Mouse (Mus musculus): ENCODE measurements around the gene Adamts17.

Adamts17 gene

DNA sequence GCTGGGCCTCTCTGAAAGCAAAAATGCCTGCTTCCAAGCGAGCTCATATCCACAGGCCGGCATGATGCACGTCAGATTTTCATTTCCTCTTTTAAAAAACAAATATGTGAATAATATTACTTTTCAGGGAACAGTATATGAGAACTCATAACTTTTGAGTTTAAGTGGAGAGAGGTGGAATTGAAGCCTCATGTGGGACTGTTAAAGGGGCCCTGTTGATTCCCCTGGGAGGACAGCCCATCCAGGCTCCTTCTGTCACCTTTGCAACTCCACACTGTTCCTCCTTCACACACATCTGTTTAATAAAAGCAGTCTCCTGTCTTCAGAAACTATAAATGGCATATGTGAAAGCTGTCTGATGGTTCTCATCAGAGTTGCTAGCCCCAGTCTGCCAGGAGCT is 275.5 kb downstream of the Adamts17 start:
- H3K4me3 ChIP-seq (replicated peaks; ENCODE audit: low read length), result no peak overlapping the region
- no peaks in the 10 kb centered on the region for H3K9me3 ChIP-seq (ENCODE audit: low read length)
- TF ChIP-seq CTCF (conservative IDR thresholded peaks at IDR 0.05; ENCODE audit: low read length) (no peak), NANOG (IDR thresholded peaks at IDR 0.05; ENCODE audit: borderline replicate concordance, low read length) (no peak), POU5F1 (IDR thresholded peaks at IDR 0.05; ENCODE audit: borderline replicate concordance, low read length) (no peak)
- H3K27me3 ChIP-seq (ENCODE audit: insufficient read depth, low read length), result no peaks in the 10 kb centered on the region; the same call in 1 of the 2 replicates
- no peaks in the 10 kb centered on the region for H3K4me1 ChIP-seq (replicated peaks; ENCODE audit: low read depth, low read length)
- H3K36me3 ChIP-seq (ENCODE audit: insufficient read depth, low read length), result no peaks in the 10 kb centered on the region

DNA sequence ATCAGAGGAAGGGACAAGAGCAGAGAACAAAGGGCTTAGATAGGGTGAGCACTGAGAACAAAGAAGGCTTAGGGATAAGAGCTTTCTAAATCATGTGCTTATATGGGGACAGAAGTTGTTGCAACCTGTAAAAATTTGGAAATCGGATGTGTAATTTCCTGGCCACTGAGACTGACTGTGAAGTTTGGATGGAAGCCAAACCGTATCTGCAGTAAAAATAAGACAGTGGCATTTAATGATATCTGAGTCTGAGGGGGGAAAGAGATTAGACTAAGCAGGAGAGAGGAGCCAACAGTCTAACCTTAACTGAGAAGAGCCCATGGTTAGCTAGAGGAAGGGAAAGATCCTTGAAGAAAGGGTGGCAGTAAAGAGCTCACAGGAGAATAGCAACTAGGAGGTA is 295.6 kb downstream of the Adamts17 start:
- Histone ChIP-seq H3K4me1 (replicated peaks; ENCODE audit: low read depth, low read length) (no peaks in the 10 kb centered on the region), H3K4me3 (replicated peaks; ENCODE audit: low read length) (no peak overlapping the region), H3K36me3 (ENCODE audit: insufficient read depth, low read length) (no peaks in the 10 kb centered on the region), H3K9me3 (ENCODE audit: low read length) (no peaks in the 10 kb centered on the region), H3K27me3 (ENCODE audit: insufficient read depth, low read length) (no peaks in the 10 kb centered on the region)
- no peak for TF ChIP-seq NANOG (IDR thresholded peaks at IDR 0.05; ENCODE audit: borderline replicate concordance, low read length)
- TF ChIP-seq CTCF (conservative IDR thresholded peaks at IDR 0.05; ENCODE audit: low read length), result no peak
- no peak for TF ChIP-seq POU5F1 (IDR thresholded peaks at IDR 0.05; ENCODE audit: borderline replicate concordance, low read length)

DNA sequence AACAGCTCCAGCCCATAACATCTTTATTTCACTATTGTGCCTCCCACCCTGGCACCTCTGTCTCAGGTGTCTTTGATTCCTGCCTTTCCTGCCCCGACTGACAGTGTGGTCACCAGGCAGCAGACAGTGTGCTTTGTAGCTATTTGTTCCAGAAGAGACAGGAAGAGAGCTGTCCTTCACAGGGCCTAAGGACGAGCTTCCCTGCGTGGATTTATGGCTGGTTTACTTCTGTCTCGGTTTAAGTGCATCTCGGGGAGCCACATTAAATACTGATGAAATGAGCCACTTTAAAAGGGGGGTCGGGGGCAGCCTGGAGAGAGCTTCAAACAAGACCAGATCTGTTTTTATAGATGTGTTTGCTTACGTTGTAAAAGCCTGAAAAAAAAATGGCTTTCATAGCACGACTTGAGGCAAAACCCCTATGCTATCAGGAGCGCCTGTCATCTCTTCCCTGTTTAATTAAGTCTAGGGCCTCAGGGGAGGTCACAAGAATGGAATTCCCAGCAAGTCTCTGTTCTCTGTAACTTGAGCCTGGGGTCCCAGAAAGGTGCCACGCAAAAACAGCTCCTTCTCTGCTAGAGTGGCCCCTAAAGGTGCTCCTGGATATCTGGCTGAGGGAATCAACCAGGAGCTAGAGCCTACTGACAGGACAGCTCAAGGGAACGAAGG is 302.9 kb downstream of the Adamts17 start:
- Histone ChIP-seq H3K4me3 (replicated peaks; ENCODE audit: low read length) (no peak overlapping the region), H3K27me3 (ENCODE audit: insufficient read depth, low read length) (no peaks in the 10 kb centered on the region), H3K4me1 (replicated peaks; ENCODE audit: low read depth, low read length) (no peaks in the 10 kb centered on the region), H3K9me3 (ENCODE audit: low read length) (no peaks in the 10 kb centered on the region), H3K36me3 (ENCODE audit: insufficient read depth, low read length) (no peaks in the 10 kb centered on the region)
- no peak for TF ChIP-seq CTCF (conservative IDR thresholded peaks at IDR 0.05; ENCODE audit: low read length)
- TF ChIP-seq NANOG (IDR thresholded peaks at IDR 0.05; ENCODE audit: borderline replicate concordance, low read length), result no peak
- no peak for TF ChIP-seq POU5F1 (IDR thresholded peaks at IDR 0.05; ENCODE audit: borderline replicate concordance, low read length)

DNA sequence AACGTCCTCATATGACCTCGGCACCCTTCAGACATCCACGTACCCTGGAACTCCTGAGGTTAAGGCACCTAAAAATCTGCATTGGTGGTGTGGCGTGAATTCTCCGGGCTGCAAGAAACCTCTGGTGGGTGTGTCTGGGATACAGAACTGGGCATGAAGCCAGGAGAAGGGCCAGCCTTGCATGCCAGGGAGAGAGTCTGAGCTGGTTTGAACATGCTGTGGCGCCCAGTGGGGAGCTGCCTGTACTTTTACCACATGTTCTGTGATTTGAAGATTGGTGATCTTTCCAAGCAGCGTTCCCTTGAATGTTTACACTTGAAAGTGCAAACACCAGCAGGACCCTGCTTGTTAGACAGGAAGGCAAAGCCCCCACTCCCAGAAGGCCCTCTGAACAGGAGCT is 306.2 kb downstream of the Adamts17 start:
- Histone ChIP-seq H3K9me3 (ENCODE audit: low read length) (no peaks in the 10 kb centered on the region), H3K4me3 (replicated peaks; ENCODE audit: low read length) (no peak overlapping the region), H3K4me1 (replicated peaks; ENCODE audit: low read depth, low read length) (no peaks in the 10 kb centered on the region), H3K27me3 (ENCODE audit: insufficient read depth, low read length) (no peaks in the 10 kb centered on the region), H3K36me3 (ENCODE audit: insufficient read depth, low read length) (no peaks in the 10 kb centered on the region)
- TF ChIP-seq NANOG (IDR thresholded peaks at IDR 0.05; ENCODE audit: borderline replicate concordance, low read length), result no peak
- no peak for TF ChIP-seq POU5F1 (IDR thresholded peaks at IDR 0.05; ENCODE audit: borderline replicate concordance, low read length)
- no peak for TF ChIP-seq CTCF (conservative IDR thresholded peaks at IDR 0.05; ENCODE audit: low read length)

DNA sequence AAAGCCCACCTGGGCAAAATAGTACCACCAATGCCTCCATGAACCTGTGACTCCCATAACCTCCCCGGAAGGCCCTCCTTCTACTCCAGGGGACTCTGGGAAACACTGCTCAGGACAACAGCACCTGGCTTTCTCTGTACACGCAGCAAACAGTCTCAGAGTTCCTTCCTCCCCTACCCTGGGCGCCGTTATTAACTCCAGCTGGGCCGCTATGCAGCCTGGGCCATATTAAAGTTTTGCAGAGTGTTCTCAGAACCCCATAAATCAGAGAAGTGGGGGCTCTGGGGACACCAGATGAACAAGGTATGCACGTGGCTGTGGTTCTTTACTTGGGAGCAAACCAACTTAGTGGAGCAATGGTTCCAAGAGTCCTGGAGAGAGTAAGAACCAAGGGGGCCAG is 306.6 kb downstream of the Adamts17 start:
- no peak for TF ChIP-seq CTCF (conservative IDR thresholded peaks at IDR 0.05; ENCODE audit: low read length)
- no peak for TF ChIP-seq POU5F1 (IDR thresholded peaks at IDR 0.05; ENCODE audit: borderline replicate concordance, low read length)
- no peak for TF ChIP-seq NANOG (IDR thresholded peaks at IDR 0.05; ENCODE audit: borderline replicate concordance, low read length)
- H3K27me3 ChIP-seq (ENCODE audit: insufficient read depth, low read length), result no peaks in the 10 kb centered on the region
- no peaks in the 10 kb centered on the region for H3K9me3 ChIP-seq (ENCODE audit: low read length)
- no peaks in the 10 kb centered on the region for H3K36me3 ChIP-seq (ENCODE audit: insufficient read depth, low read length)
- no peak overlapping the region for H3K4me3 ChIP-seq (replicated peaks; ENCODE audit: low read length)
- no peaks in the 10 kb centered on the region for H3K4me1 ChIP-seq (replicated peaks; ENCODE audit: low read depth, low read length)

DNA sequence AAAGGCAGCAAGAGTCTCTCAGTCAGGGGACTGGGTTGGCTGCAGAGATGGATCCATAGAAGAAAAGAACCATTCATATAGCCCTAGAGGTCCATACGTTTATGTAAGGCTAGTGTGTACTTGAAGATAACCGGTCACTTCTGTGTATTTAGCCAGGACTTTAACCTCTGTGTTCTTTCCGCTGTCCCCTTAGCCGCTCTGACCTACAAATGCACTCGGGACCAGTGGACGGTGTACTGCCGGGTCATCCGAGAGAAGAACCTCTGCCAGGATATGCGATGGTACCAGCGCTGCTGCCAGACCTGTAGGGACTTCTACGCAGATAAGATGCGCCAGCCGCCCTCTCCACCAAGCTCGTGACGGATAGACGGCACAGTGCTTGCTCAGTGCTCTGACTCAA is 310.2 kb downstream of the Adamts17 start:
- H3K27me3 ChIP-seq (ENCODE audit: insufficient read depth, low read length), result no peaks in the 10 kb centered on the region
- TF ChIP-seq CTCF (conservative IDR thresholded peaks at IDR 0.05; ENCODE audit: low read length), result no peak
- no peak for TF ChIP-seq NANOG (IDR thresholded peaks at IDR 0.05; ENCODE audit: borderline replicate concordance, low read length)
- no peak for TF ChIP-seq POU5F1 (IDR thresholded peaks at IDR 0.05; ENCODE audit: borderline replicate concordance, low read length)
- H3K9me3 ChIP-seq (ENCODE audit: low read length), result no peaks in the 10 kb centered on the region
- H3K36me3 ChIP-seq (ENCODE audit: insufficient read depth, low read length), result no peaks in the 10 kb centered on the region
- no peak overlapping the region for H3K4me3 ChIP-seq (replicated peaks; ENCODE audit: low read length)
- H3K4me1 ChIP-seq (replicated peaks; ENCODE audit: low read depth, low read length), result no peaks in the 10 kb centered on the region

DNA sequence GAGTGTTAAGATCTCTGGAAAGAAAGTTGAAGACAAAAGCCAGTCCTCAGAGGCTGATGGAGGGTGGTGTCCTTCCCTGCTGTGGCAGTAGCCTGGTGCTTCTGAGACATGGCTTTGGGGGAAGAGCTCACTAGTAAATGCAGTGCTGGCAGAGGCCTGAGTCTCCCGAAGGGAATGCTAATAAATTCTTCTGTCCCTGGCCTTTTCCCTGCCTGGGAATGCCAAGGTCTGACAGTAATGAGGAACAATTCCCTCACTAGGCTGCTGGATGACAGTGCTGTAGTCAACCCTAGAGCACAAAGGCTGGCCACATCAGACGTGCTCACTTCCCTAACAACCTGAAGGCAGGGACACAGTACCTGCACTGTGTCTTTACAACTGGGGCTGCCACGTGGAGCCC is 313.1 kb downstream of the Adamts17 start:
- H3K4me3 ChIP-seq (replicated peaks; ENCODE audit: low read length), result no peak overlapping the region
- H3K9me3 ChIP-seq (ENCODE audit: low read length), result no peaks in the 10 kb centered on the region
- H3K36me3 ChIP-seq (ENCODE audit: insufficient read depth, low read length), result no peaks in the 10 kb centered on the region
- no peaks in the 10 kb centered on the region for H3K27me3 ChIP-seq (ENCODE audit: insufficient read depth, low read length)
- no peaks in the 10 kb centered on the region for H3K4me1 ChIP-seq (replicated peaks; ENCODE audit: low read depth, low read length)
- TF ChIP-seq CTCF (conservative IDR thresholded peaks at IDR 0.05; ENCODE audit: low read length) (no peak), NANOG (IDR thresholded peaks at IDR 0.05; ENCODE audit: borderline replicate concordance, low read length) (no peak), POU5F1 (IDR thresholded peaks at IDR 0.05; ENCODE audit: borderline replicate concordance, low read length) (no peak)

DNA sequence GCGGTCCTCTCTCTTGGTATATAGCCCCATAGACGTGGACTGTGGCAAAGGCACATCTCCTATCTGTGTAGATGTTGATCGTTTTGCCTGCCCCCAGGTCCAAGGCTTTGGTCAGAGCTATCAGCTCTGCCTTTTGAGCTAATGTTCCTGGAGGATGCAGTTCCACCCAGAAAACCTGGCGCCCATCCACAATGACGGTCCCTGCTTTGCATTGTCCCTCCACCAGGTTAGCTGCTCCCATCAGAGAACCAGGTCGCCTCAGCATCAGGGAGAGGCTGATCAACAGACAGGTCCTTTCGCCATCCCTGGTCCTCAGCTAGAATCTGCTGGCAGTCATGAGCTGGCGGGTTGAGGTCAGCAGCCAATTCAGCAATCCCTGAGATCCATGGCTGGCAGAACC is 322.6 kb downstream of the Adamts17 start:
- no peaks in the 10 kb centered on the region for H3K36me3 ChIP-seq (ENCODE audit: insufficient read depth, low read length)
- no peaks in the 10 kb centered on the region for H3K9me3 ChIP-seq (ENCODE audit: low read length)
- H3K4me1 ChIP-seq (replicated peaks; ENCODE audit: low read depth, low read length), result no peaks in the 10 kb centered on the region
- peaks cover 3% of the 10 kb centered on the region; the same call in 1 of the 2 replicates for H3K27me3 ChIP-seq (ENCODE audit: insufficient read depth, low read length)
- TF ChIP-seq POU5F1 (IDR thresholded peaks at IDR 0.05; ENCODE audit: borderline replicate concordance, low read length) (no peak), NANOG (IDR thresholded peaks at IDR 0.05; ENCODE audit: borderline replicate concordance, low read length) (no peak), CTCF (conservative IDR thresholded peaks at IDR 0.05; ENCODE audit: low read length) (no peak)
- H3K4me3 ChIP-seq (replicated peaks; ENCODE audit: low read length), result no peak overlapping the region

DNA sequence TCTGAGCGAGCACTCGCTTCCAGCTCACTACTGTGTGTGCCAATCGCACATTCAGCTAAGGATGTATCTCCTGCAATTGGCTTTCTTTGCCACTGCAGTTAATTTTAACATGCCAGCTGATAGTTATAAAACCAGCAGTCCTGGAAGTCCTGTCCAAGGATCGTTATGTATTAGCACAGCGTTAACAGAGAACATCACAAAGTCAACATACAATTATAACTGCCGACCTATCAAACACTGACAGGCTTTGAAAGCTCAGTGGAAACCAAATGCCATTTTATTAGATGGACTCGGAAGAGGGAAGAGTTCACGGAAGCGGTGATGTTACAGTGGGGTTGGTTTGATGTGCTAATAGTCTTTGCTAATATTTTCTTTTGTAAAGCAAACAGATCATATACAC is 328.8 kb downstream of the Adamts17 start:
- no peak overlapping the region for H3K4me3 ChIP-seq (replicated peaks; ENCODE audit: low read length)
- no peaks in the 10 kb centered on the region for H3K4me1 ChIP-seq (replicated peaks; ENCODE audit: low read depth, low read length)

More for the DNA sequence above, 328.8 kb downstream of the Adamts17 start:
- no peaks in the 10 kb centered on the region for H3K9me3 ChIP-seq (ENCODE audit: low read length)
- TF ChIP-seq CTCF (conservative IDR thresholded peaks at IDR 0.05; ENCODE audit: low read length) (no peak), NANOG (IDR thresholded peaks at IDR 0.05; ENCODE audit: borderline replicate concordance, low read length) (no peak), POU5F1 (IDR thresholded peaks at IDR 0.05; ENCODE audit: borderline replicate concordance, low read length) (no peak)
- no peaks in the 10 kb centered on the region for H3K27me3 ChIP-seq (ENCODE audit: insufficient read depth, low read length)
- H3K36me3 ChIP-seq (ENCODE audit: insufficient read depth, low read length), result no peaks in the 10 kb centered on the region

Data from E14TG2a.4 (cell line).